Mouse (Mus musculus) CD4-positive, CD25-positive, alpha-beta regulatory T cell, adult 2 months (primary cell): ENCODE results near the gene Mettl26.

ENCODE experiments used
- DNase-seq: peaks from one replicate; pipeline ENCODE4 v3.0.0-alpha.2; 2012; ENCODE audit warnings: low read depth, low spot score

Mettl26 gene

GRCm38 (mm10) chr17:25883824-25884223 lies 8.9 kb downstream of the Mettl26 start:
- no peak for DNase-seq

- DNase-seq: peak; percentile 60
Observed at GRCm38 (mm10) chr17:25885636-25886035, 10.8 kb downstream of the Mettl26 start.

GRCm38 (mm10) chr17:25886806-25887205 lies 11.9 kb downstream of the Mettl26 start:
- no peak for DNase-seq

- no peak for DNase-seq
Observed at GRCm38 (mm10) chr17:25887467-25887866, 12.6 kb downstream of the Mettl26 start.

- no peak for DNase-seq
Observed at GRCm38 (mm10) chr17:25888837-25889236, 14.0 kb downstream of the Mettl26 start.

GRCm38 (mm10) chr17:25893975-25894617 lies 19.2 kb downstream of the Mettl26 start:
- peak; percentile 86 for DNase-seq

GRCm38 (mm10) chr17:25895415-25895814 lies 20.5 kb downstream of the Mettl26 start:
- DNase-seq: no peak

- DNase-seq: no peak
Observed at GRCm38 (mm10) chr17:25895891-25896290, 21.0 kb downstream of the Mettl26 start.

- DNase-seq: no peak
Observed at GRCm38 (mm10) chr17:25900193-25900592, 25.3 kb downstream of the Mettl26 start.

- no peak for DNase-seq
Observed at GRCm38 (mm10) chr17:25903061-25903460, 28.2 kb downstream of the Mettl26 start.

- DNase-seq: no peak
Observed at GRCm38 (mm10) chr17:25907640-25908039, 32.8 kb downstream of the Mettl26 start.

GRCm38 (mm10) chr17:25911816-25912215 lies 36.9 kb downstream of the Mettl26 start:
- DNase-seq: no peak

- DNase-seq: no peak
Observed at GRCm38 (mm10) chr17:25913186-25913876, 38.5 kb downstream of the Mettl26 start.

- no peak for DNase-seq
Observed at GRCm38 (mm10) chr17:25913877-25914275, 39.0 kb downstream of the Mettl26 start.

GRCm38 (mm10) chr17:25914295-25914694 lies 39.4 kb downstream of the Mettl26 start:
- DNase-seq: no peak

GRCm38 (mm10) chr17:25916931-25917647 lies 42.2 kb downstream of the Mettl26 start:
- no peak for DNase-seq

- no peak for DNase-seq
Observed at GRCm38 (mm10) chr17:25918037-25918750, 43.3 kb downstream of the Mettl26 start.

GRCm38 (mm10) chr17:25919144-25919785 lies 44.4 kb downstream of the Mettl26 start, which contains the start of gene Rab40c:
Gene Rab40c (minus strand): TSS chr17:25919727.
- peak; percentile 72 for DNase-seq

- peak; percentile 100 for DNase-seq
Observed at GRCm38 (mm10) chr17:25919786-25920642, 45.1 kb downstream of the Mettl26 start.

GRCm38 (mm10) chr17:25922120-25922519 lies 47.2 kb downstream of the Mettl26 start:
- DNase-seq: no peak
